Mouse (Mus musculus): ENCODE results near the gene Foxl2.

The Foxl2 gene

GRCm38 (mm10) chr9:98962478-98963142 is 7.5 kb downstream of the Foxl2 start:
- no peak for DNase-seq

GRCm38 (mm10) chr9:98963661-98964060 is 8.6 kb downstream of the Foxl2 start:
- DNase-seq, result no peak

GRCm38 (mm10) chr9:98965084-98965483 is 10.0 kb downstream of the Foxl2 start:
- no peak for DNase-seq

GRCm38 (mm10) chr9:98973101-98973521 is 18.0 kb downstream of the Foxl2 start:
- no peak for DNase-seq

GRCm38 (mm10) chr9:98973561-98973960 is 18.5 kb downstream of the Foxl2 start:
- no peak for DNase-seq

GRCm38 (mm10) chr9:98974898-98975297 is 19.8 kb downstream of the Foxl2 start:
- DNase-seq, result no peak

- DNase-seq, result no peak
Measured at GRCm38 (mm10) chr9:98976081-98976480, 21.0 kb downstream of the Foxl2 start.

GRCm38 (mm10) chr9:98976520-98976919 is 21.4 kb downstream of the Foxl2 start:
- DNase-seq, result no peak

- peak; percentile 83 for DNase-seq
Measured at GRCm38 (mm10) chr9:98979431-98980416, 24.6 kb downstream of the Foxl2 start.

- DNase-seq, result peak; percentile 99
Measured at GRCm38 (mm10) chr9:98985800-98986475, 30.9 kb downstream of the Foxl2 start, which contains the start of gene Faim. Gene Faim (plus strand): TSS chr9:98986373.

- DNase-seq, result no peak
Measured at GRCm38 (mm10) chr9:98986476-98987096, 31.5 kb downstream of the Foxl2 start.

GRCm38 (mm10) chr9:98987131-98987530 is 32.0 kb downstream of the Foxl2 start:
- DNase-seq, result no peak

- DNase-seq, result no peak
Measured at GRCm38 (mm10) chr9:98994103-98994502, 39.0 kb downstream of the Foxl2 start.

- DNase-seq, result peak; percentile 74
Measured at GRCm38 (mm10) chr9:98999881-99000339, 44.8 kb downstream of the Foxl2 start.

- no peak for DNase-seq
Measured at GRCm38 (mm10) chr9:99001326-99001725, 46.2 kb downstream of the Foxl2 start.

Measured in cerebellum, adult 11 months (tissue).